Mouse (Mus musculus) kidney, adult 8-10 months (tissue): Measurements from ENCODE around the gene Nrros.
A peak's percentile ranks its signal among the peaks of the same experiment; 100 is the strongest.

Experiments used
- DNase-seq, 2 experiments: peaks; one replicate each; pipeline ENCODE4 v3.0.0; 2022

The Nrros gene

GRCm38 (mm10) chr16:32160742-32161323 lies 4.6 kb downstream of the Nrros start:
- DNase-seq, result no peak

- DNase-seq, result no peak
Observed at GRCm38 (mm10) chr16:32158966-32159365, 6.4 kb downstream of the Nrros start.

DNA sequence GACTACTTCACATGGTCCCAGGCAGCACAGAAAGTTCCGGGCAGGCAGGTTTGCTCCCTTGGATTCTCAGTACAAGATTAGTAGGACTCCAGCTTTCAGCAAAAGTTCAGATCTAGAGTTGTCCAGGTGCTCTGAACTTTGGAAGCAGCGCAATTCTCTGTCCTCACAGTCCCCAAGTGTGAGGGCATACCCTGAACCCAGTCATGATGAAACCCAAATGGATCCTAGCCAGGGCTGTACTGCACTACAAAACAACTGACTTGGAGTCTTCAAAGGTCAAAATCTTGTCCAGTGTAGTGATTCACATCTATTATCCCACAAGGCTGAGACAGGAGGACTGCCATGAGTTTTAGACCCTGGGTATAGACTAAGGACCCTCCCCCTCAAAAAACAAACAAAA lies 8.0 kb downstream of the Nrros start:
- DNase-seq, result no peak

GRCm38 (mm10) chr16:32156719-32157118 lies 8.7 kb downstream of the Nrros start:
- DNase-seq, result no peak

GRCm38 (mm10) chr16:32154437-32154836 lies 11.0 kb downstream of the Nrros start:
- no peak for DNase-seq

GRCm38 (mm10) chr16:32153976-32154375 lies 11.4 kb downstream of the Nrros start:
- DNase-seq, result no peak

GRCm38 (mm10) chr16:32147589-32148207 lies 17.7 kb downstream of the Nrros start:
- DNase-seq, result no peak

DNA sequence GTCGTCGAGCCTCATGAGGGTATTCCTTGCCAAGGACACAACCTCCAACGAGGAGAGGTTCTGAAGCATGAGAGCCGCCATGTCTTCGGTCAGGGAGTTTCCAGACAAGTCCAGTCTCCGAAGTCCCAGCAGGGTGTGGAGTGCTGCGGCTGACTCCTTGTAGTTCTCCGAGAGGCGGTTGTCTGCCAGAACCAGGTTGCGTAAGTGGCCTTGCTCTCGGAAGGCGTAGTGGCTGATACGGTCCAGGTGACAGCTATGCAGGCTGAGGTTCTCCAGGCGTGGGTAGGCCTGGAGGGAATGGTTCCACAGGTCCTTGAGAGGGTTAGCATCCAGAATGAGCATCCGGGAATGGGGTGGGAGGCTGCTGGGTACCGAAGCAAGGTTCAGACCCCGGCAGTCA lies 20.8 kb downstream of the Nrros start:
- no peak for DNase-seq

GRCm38 (mm10) chr16:32143766-32144165 lies 21.6 kb downstream of the Nrros start:
- DNase-seq, result no peak

GRCm38 (mm10) chr16:32138954-32139353 lies 26.4 kb downstream of the Nrros start:
- DNase-seq, result no peak

DNA sequence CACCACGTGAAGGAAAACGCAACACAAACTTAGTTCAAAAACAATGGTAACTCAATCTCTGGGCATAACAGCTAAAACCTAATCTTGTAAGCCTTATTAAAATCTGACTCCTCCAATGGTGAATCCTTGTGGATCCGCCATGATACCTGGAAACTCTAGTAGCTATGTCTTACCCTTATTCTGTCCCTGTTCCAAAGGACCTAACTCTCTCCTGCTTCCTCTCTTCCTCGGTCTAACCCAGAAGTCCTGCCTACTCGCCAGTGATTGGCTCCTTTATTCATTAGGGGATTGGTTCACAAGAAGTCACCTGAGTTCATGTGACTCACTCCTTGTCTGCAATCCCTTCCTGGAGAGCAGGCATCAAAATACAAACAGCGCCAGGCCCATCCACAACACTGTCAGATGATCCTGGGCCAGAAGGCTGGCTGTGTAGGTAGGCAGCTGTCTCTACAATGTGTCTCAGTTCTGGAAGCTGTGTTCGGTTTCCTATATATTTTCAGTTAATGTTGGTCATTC lies 29.5 kb downstream of the Nrros start:
- no peak for DNase-seq

DNA sequence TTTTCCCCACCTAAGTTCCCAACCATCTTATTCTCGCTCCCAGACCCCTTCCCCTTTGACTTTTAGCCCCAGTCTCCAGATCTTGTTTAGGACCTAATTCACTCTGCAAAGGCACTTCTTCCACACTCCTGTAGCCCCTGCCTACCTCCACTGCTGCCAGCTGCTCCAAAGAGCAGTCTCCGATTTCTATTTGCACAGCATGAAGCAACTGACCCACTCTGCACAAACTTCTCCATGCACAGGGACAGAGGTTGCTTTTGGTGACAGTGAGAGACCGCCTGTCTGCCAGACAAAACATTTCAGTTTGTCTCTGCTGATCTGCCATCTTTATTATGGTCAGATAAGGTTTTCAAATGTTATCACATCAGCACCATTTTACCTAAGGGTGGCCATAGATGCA lies 32.2 kb downstream of the Nrros start:
- no peak for DNase-seq

DNA sequence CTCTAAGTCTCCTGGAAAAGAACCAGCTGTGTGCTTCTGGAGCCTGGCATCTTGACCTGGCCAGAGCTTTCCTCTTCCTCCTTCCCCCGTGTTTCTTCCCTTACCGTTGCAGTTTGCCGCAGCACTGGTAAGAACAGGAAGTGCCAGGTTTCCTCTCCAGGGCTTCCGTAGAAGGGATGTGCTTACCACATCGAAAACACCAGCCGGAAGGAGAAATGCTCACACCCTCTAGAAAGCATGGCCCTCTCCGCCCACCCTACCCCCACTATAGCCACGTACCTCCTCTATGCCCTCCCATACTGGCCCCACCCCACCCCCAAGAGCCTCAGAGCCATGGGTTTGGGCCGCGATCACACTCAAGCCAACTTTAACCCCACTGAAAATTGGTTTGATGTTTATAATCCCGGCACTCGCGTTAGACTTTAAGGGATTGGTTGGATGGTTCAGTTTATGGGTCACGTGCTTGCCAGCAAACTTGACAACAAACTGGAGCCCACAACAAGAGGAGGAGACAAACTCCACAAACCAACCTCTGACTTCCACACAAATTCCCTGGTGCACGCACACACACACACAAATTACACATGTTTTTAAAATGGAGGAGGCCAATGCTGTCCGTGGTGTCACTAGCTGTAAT lies 35.1 kb downstream of the Nrros start:
- peak; percentile 41 for DNase-seq

DNA sequence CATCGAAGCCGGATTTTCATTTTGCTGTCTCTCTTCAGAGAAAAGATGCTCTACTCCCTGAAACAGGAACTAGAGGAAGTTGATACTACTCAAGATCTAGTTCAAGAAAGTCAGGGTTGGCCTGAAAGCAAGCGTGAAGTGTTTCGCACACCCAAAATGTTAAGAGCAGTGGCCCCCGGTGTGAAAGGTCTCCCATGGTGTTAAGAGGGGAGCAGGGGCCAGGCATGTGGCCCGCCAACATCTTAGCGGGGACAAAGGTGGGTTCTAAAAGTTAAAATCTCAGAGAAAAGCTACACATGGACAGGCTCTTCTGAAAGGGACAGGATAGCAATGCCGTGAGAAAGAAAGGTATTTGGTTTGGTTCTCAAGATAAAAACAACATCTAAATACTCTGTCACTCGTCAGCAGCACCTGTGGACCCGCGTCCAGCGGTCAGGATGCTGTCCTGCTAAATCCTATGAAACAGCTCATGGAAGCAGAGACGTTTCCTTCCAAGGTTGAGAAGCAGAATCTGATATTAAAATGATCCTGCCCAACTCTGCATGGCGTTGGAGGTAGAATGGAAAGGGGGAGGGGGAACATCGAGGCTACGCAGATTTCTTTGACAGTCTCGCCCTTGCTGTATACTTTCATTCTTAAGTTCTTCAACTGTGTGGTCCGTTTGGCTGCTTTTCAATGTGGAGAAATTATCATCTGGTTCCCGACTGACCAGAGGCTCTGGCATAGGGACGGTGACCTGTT lies 35.8 kb downstream of the Nrros start:
- DNase-seq, result no peak

- DNase-seq, result no peak
Observed at GRCm38 (mm10) chr16:32127046-32127445, 38.3 kb downstream of the Nrros start.

GRCm38 (mm10) chr16:32125364-32125763 lies 40.0 kb downstream of the Nrros start:
- DNase-seq, result no peak

DNA sequence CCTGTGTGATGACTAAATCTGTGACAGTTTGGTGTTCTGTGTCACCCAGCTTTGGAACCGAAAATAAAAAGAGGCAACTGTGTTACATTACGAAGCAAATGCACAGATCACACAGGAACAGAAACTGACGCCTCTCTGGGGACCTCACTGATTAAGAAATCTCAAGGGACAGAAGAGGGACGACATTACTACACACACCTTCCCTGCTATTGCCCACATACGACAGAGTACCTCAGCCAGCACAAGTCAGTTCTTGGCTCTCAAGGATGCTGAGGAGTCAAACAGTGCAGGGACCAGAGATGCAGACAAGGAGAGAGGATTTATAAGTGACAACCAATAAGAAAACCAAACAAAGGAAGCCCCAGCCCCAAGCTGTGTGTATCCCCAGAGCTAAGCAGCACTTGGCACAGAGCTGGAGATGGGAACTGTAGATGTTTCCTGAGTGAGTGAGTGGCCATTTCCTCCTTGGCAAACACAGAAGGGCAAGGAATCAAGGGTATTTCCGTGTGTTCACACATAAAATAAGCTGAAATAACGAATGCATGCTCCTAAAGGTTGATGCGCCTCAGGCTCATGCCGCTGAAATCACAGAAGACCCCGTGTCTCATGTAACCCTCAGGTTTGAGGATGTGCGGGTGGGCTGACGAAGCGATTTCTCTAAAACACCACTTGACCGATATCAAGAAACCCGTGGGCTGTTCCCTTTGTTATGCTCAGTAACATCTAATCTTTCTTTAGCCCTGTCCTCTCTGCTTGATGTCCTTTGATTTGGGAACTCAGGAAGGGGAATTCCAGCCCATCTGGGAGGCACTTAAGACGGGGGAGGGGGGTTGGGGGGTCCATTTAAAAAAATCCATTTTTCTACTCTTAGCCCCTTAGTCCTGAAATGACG lies 40.7 kb downstream of the Nrros start:
- DNase-seq, result peak in 1 of 2 experiments; percentile 25

DNA sequence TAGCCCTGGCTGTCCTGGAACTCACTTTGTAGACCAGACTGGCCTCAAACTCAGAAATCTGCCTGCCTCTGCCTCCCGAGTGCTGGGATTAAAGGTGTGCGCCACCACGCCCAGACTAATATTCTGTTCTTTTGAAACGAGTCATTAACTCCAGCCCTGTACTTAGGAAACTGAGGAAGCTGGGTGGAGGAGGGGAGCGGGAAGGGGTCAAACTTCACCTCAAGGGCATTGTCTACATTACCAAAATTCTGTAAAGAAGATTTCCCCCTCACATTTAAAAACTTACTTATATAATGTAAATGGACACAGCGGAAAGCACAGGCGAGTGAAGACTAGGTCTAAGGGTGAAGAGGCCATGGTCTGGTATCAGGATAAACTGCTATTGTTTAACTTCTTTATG lies 41.4 kb downstream of the Nrros start:
- no peak for DNase-seq

- no peak for DNase-seq
Observed at GRCm38 (mm10) chr16:32120454-32120853, 44.9 kb downstream of the Nrros start.

DNA sequence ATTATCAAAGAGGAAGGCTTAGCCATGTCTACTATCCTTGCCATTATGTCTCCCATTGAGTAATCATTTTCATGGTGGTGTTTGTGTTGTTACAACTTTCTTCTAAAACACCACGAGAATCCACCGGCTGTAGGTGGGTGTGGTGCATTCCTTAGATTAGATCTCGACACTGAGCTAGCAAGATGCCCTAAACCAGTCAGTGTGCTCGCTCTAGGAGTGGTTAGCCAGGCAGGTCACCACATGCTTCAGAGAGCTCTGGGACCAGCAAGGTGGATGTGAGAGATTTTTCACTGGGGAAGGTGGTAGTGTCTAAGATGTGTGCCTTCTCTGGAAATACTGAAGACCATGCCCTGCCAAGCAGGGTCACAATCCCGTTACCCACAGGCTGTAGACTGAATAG lies 49.2 kb downstream of the Nrros start:
- DNase-seq, result no peak

GRCm38 (mm10) chr16:32115781-32116180 lies 49.6 kb downstream of the Nrros start:
- DNase-seq, result no peak

- peak; percentile 61 to 85 for DNase-seq
Observed at GRCm38 (mm10) chr16:32114968-32115695, 50.3 kb downstream of the Nrros start.
